Mouse (Mus musculus) lung, embryonic 16.5 days (tissue): ENCODE results near the gene Hectd1. TPM values are rescaled to one million over a fixed set of nuclear protein-coding genes. Genes with fewer than 3 reads are reported as not detected.
A peak's percentile ranks its signal among the peaks of the same experiment; 100 is the strongest.

ENCODE experiments used
- ATAC-seq: fragments of 200-750 bp; cut with Nextera tagmentation; 2 replicates; pipeline ENCODE4 v1.8.0; 2017; ENCODE audit warnings: low read depth, mild to moderate bottlenecking, moderate library complexity
- H3K27ac ChIP-seq: fragments of 300-500 bp; sonication (generic); 2 replicates; pipeline ENCODE4 v1.5.1; 2014; ENCODE audit warnings: mild to moderate bottlenecking, control low read depth, low read length
- H3K27me3 ChIP-seq: fragments of 300-500 bp; sonication (generic); 2 replicates; pipeline ENCODE4 v1.6.1; 2014; ENCODE audit warnings: low read depth, low read length, mixed read lengths; ENCODE audit not compliant: control insufficient read depth, insufficient read depth
- H3K36me3 ChIP-seq: fragments of 300-500 bp; sonication (generic); 2 replicates; pipeline ENCODE4 v1.6.1; 2014; ENCODE audit warnings: low read length; ENCODE audit not compliant: control insufficient read depth, insufficient read depth
- H3K4me1 ChIP-seq: fragments of 300-500 bp; sonication (generic); replicated peaks from 2 replicates; pipeline ENCODE4 v1.6.1; 2014; ENCODE audit warnings: low read length, mixed read lengths; ENCODE audit not compliant: control insufficient read depth, insufficient read depth
- H3K4me2 ChIP-seq: fragments of 300-500 bp; sonication (generic); 2 replicates; pipeline ENCODE4 v1.6.1; 2014; ENCODE audit warnings: low read depth, low read length, control low read depth
- H3K4me3 ChIP-seq: fragments of 300-500 bp; sonication (generic); 2 replicates; pipeline ENCODE4 v1.5.1; 2014; ENCODE audit warnings: mild to moderate bottlenecking, low read length, control low read depth
- H3K9ac ChIP-seq: fragments of 300-500 bp; sonication (generic); 2 replicates; pipeline ENCODE4 v1.6.1; 2014; ENCODE audit warnings: low read length, control low read depth
- H3K9me3 ChIP-seq: fragments of 300-500 bp; sonication (generic); 2 replicates; pipeline ENCODE4 v1.6.1; 2016; ENCODE audit warnings: low read length; ENCODE audit not compliant: control insufficient read depth
- WGBS: fragments of 180-500 bp; shearing (Covaris S2); extraction: QIAGEN DNeasy Blood & Tissue Kit; methylation state at CpG from one replicate; pipeline ENCODE4 v1.1.7; 2014; 5-methylcytosine and 5-hydroxymethylcytosine counted together
- polyA plus RNA-seq: library from polyadenylated mRNA; unstranded; fragments of >200 nt; fragmentation: Nextera tagmentation; extraction: Ambion mirVana; gene quantifications from 2 replicates; pipeline ENCODE4 v1.2.1, GENCODE M21; 2015

Gene Hectd1
- polyA plus RNA-seq, 1 experiment from 2014 or later: 38.0 TPM

- WGBS: 0% methylated on average over 12 of the region's 12 CpGs
- Histone ChIP-seq H3K27me3 (no peaks in the 10 kb centered on the region), H3K27ac (peak overlapping the region; percentile 100), H3K4me2 (peak overlapping the region; percentile 78), H3K9me3 (no peaks in the 10 kb centered on the region), H3K4me3 (peak overlapping the region; percentile 98), H3K9ac (peak overlapping the region; percentile 99), H3K4me1 (peaks cover 18% of the 10 kb centered on the region), H3K36me3 (no peaks in the 10 kb centered on the region; the same call in none of the 2 replicates)
- ATAC-seq: no peak
Measured at GRCm38 (mm10) chr12:51830077-51830402, 704 bp upstream of the Hectd1 start.

GRCm38 (mm10) chr12:51828716-51829289, 533 bp downstream of the Hectd1 start:
- ATAC-seq: no peak
- Histone ChIP-seq H3K9ac (peak overlapping the region; percentile 99), H3K4me2 (peak overlapping the region; percentile 78), H3K4me3 (peak overlapping the region; percentile 98), H3K27me3 (no peaks in the 10 kb centered on the region), H3K27ac (peak overlapping the region; percentile 100), H3K36me3 (no peaks in the 10 kb centered on the region; the same call in none of the 2 replicates), H3K9me3 (no peaks in the 10 kb centered on the region), H3K4me1 (peaks cover 18% of the 10 kb centered on the region)
- 0% methylated on average over 58 of the region's 66 CpGs for WGBS

GRCm38 (mm10) chr12:51827958-51828650, 1.2 kb downstream of the Hectd1 start:
- ATAC-seq: no peak
- H3K4me3 ChIP-seq: peak overlapping the region; percentile 98
- no peaks in the 10 kb centered on the region; the same call in none of the 2 replicates for H3K36me3 ChIP-seq
- H3K27ac ChIP-seq: peak overlapping the region; percentile 100
- peak overlapping the region; percentile 78 for H3K4me2 ChIP-seq
- H3K9me3 ChIP-seq: no peaks in the 10 kb centered on the region
- H3K4me1 ChIP-seq: peaks cover 18% of the 10 kb centered on the region
- WGBS: 7% methylated on average over 6 of the region's 6 CpGs
- H3K27me3 ChIP-seq: no peaks in the 10 kb centered on the region
- peak overlapping the region; percentile 99 for H3K9ac ChIP-seq

DNA sequence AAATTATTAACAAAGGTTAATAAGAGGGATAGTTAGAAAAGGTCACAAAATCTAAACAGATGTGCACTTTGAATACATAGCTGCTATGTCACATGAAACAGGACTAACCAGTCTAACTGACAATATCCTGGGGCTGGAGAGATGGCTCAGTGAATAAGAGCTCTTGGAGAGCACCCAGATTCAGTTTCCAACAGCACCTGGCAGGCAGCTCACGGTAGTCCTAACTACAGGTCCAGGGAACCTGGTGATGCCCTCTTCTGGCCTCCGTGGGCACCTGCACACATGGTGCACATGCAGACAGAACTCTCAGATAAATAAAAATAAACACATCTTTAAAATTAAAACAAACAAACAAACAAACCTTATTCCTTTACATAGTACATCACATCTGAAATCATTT, 4.0 kb downstream of the Hectd1 start:
- H3K36me3 ChIP-seq: no peaks in the 10 kb centered on the region; the same call in none of the 2 replicates
- no peak overlapping the region for H3K4me3 ChIP-seq
- no peak overlapping the region for H3K4me2 ChIP-seq
- no peak overlapping the region for H3K9ac ChIP-seq
- no peaks in the 10 kb centered on the region for H3K27me3 ChIP-seq
- 69% methylated on average over 2 of the region's 2 CpGs for WGBS
- H3K27ac ChIP-seq: no peak overlapping the region
- peaks cover 19% of the 10 kb centered on the region for H3K4me1 ChIP-seq
- H3K9me3 ChIP-seq: no peaks in the 10 kb centered on the region
- no peak for ATAC-seq

DNA sequence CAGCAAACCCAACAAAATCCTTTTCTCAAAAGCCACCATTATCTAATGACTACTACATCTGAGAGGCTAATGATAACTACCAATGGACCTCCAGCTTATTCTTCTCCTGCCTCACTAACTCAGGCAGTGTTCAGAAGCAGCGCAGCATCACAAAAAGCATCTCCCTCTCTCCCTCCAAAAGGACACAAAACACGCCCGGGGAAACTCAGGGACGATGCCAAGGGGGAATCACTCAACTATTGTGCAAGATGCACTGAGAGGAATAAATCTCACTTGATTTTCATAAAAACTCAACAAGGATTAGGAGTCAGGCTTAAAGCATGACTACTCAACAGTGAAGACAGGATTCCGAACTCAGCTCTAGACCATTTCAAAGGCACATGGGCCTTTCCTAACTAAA, 6.0 kb downstream of the Hectd1 start:
- WGBS: 91% methylated on average over 5 of the region's 5 CpGs
- H3K36me3 ChIP-seq: no peaks in the 10 kb centered on the region; the same call in none of the 2 replicates
- peaks cover 16% of the 10 kb centered on the region for H3K4me1 ChIP-seq
- no peaks in the 10 kb centered on the region for H3K9me3 ChIP-seq
- H3K4me3 ChIP-seq: no peak overlapping the region
- no peak overlapping the region for H3K27ac ChIP-seq
- no peak overlapping the region for H3K4me2 ChIP-seq
- ATAC-seq: no peak
- H3K27me3 ChIP-seq: no peaks in the 10 kb centered on the region
- no peak overlapping the region for H3K9ac ChIP-seq

- no peak for ATAC-seq
- no peak overlapping the region for H3K9ac ChIP-seq
- no peaks in the 10 kb centered on the region; the same call in none of the 2 replicates for H3K36me3 ChIP-seq
- WGBS: 65% methylated on average over 2 of the region's 2 CpGs
- H3K27ac ChIP-seq: no peak overlapping the region
- no peak overlapping the region for H3K4me2 ChIP-seq
- H3K4me3 ChIP-seq: no peak overlapping the region
- H3K4me1 ChIP-seq: peaks cover 13% of the 10 kb centered on the region
- H3K9me3 ChIP-seq: no peaks in the 10 kb centered on the region
- H3K27me3 ChIP-seq: no peaks in the 10 kb centered on the region
Measured at GRCm38 (mm10) chr12:51822861-51823260, 6.5 kb downstream of the Hectd1 start.

- Histone ChIP-seq H3K4me3 (no peak overlapping the region), H3K9ac (no peak overlapping the region), H3K27ac (no peak overlapping the region), H3K9me3 (no peaks in the 10 kb centered on the region), H3K36me3 (no peaks in the 10 kb centered on the region; the same call in none of the 2 replicates), H3K4me1 (peaks cover 7% of the 10 kb centered on the region), H3K27me3 (no peaks in the 10 kb centered on the region), H3K4me2 (no peak overlapping the region)
- WGBS: 83% methylated on average over 2 of the region's 3 CpGs
- ATAC-seq: no peak
Measured at GRCm38 (mm10) chr12:51822236-51822635, 7.1 kb downstream of the Hectd1 start.

DNA sequence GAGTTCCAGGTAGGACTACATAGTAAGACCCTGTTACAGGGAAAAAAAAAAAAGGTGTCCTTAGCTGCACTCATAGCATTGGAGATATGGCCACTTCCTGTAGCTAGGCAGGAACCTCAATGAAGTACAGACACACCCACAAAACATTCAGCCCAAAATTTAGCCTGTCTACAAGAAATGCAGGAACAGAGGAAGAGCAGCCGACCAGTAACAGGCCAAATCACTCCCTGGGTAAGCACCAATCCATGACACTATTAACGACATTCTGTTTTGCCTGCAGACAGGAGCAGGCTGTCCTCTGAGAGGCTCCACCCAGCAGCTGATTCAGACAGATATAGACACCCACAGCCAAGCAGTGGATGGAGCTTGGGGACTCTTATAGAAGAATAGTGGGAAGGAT, 8.1 kb downstream of the Hectd1 start:
- Histone ChIP-seq H3K27me3 (no peaks in the 10 kb centered on the region), H3K27ac (no peak overlapping the region), H3K36me3 (no peaks in the 10 kb centered on the region; the same call in none of the 2 replicates), H3K4me3 (no peak overlapping the region), H3K4me2 (no peak overlapping the region), H3K9me3 (no peaks in the 10 kb centered on the region), H3K4me1 (peaks cover 5% of the 10 kb centered on the region; the same call in 1 of the 2 replicates), H3K9ac (no peak overlapping the region)
- WGBS: 39% methylated on average over 2 of the region's 2 CpGs
- 0 out of 2 replicates have a peak, but pooled peaks have one; percentile 28 for ATAC-seq

DNA sequence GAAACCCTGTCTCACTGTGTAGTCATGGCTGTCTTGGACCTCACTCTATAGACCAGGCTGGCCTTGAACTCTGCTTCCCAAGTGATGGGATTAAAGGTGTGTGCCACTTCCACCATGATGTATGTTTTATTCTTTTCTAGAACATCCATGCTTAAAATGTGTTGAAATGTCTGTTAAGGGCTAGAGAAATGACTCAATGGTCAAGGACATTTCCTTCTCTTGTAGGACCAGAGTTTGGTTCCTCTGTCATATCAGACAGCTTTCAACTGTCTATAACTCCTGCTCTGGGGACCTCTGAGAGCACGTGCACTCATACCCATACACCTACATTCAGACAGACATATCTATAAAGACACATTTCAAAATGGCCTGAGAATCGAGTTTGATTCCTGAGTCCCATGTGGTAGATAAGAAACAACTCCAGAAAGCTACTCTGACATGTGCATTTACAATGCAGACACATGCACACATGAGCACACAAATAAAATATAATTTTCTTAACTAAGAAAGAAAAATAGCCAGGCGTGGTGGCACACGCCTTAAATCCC, 9.3 kb downstream of the Hectd1 start:
- Histone ChIP-seq H3K9me3 (no peaks in the 10 kb centered on the region), H3K27me3 (no peaks in the 10 kb centered on the region), H3K27ac (no peak overlapping the region), H3K4me3 (no peak overlapping the region), H3K4me1 (peaks cover 5% of the 10 kb centered on the region; the same call in 1 of the 2 replicates), H3K9ac (no peak overlapping the region), H3K36me3 (no peaks in the 10 kb centered on the region; the same call in 1 of the 2 replicates), H3K4me2 (no peak overlapping the region)
- WGBS: 88% methylated on average over 4 of the region's 4 CpGs
- no peak for ATAC-seq
